Mouse (Mus musculus) stomach, postnatal 0 days (tissue): ENCODE measurements around the gene Gm20498. TPM values are rescaled to one million over a fixed set of nuclear protein-coding genes. Genes with fewer than 3 reads are reported as not detected.
"Not testable (repeated sequence)": the region's sequence is repeated elsewhere in the genome, so short reads cannot be mapped to it uniquely, and the experiment has no call there.

Experiments
- ATAC-seq: fragments of 200-750 bp; cut with Nextera tagmentation; 2 replicates; pipeline ENCODE4 v1.8.0; 2017; ENCODE audit not compliant: low FRiP score, low TSS enrichment
- DNase-seq: peaks from one replicate; pipeline ENCODE4 v3.0.0-alpha.2; 2016; ENCODE audit warnings: low spot score
- H3K27ac ChIP-seq: fragments of 300-500 bp; sonication (generic); replicated peaks from 2 replicates; pipeline ENCODE4 v1.5.1; 2014; ENCODE audit warnings: mild to moderate bottlenecking, control low read depth
- H3K27me3 ChIP-seq: fragments of 300-500 bp; sonication (generic); 2 replicates; pipeline ENCODE4 v1.6.1; 2014; ENCODE audit warnings: low read length; ENCODE audit not compliant: control insufficient read depth, insufficient read depth
- H3K36me3 ChIP-seq: fragments of 300-500 bp; sonication (generic); 2 replicates; pipeline ENCODE4 v1.6.1; 2014; ENCODE audit warnings: low read length, mixed read lengths; ENCODE audit not compliant: control insufficient read depth, insufficient read depth
- H3K4me1 ChIP-seq: fragments of 300-500 bp; sonication (generic); replicated peaks from 2 replicates; pipeline ENCODE4 v1.6.1; 2014; ENCODE audit warnings: antibody characterized with exemption; ENCODE audit not compliant: control insufficient read depth, insufficient read depth
- H3K4me2 ChIP-seq: fragments of 300-500 bp; sonication (generic); replicated peaks from 2 replicates; pipeline ENCODE4 v1.6.1; 2014; ENCODE audit warnings: low read depth, mild to moderate bottlenecking, control low read depth, moderate library complexity
- H3K4me3 ChIP-seq: fragments of 300-500 bp; sonication (generic); 2 replicates; pipeline ENCODE4 v1.5.1; 2014; ENCODE audit warnings: low read depth, low read length, control low read depth
- H3K9ac ChIP-seq: fragments of 300-500 bp; sonication (generic); 2 replicates; pipeline ENCODE4 v1.6.1; 2014; ENCODE audit warnings: mild to moderate bottlenecking, low read length, control low read depth, mixed read lengths
- H3K9me3 ChIP-seq: fragments of 300-500 bp; sonication (generic); 2 replicates; pipeline ENCODE4 v1.6.1; 2016; ENCODE audit warnings: low read length; ENCODE audit not compliant: control insufficient read depth
- CTCF ChIP-seq: IDR thresholded peaks from 2 replicates; pipeline ENCODE4 v1.5.1; 2016; ENCODE audit warnings: antibody characterized with exemption, low read depth, mild to moderate bottlenecking, moderate library complexity
- EP300 ChIP-seq: optimal IDR thresholded peaks from 2 replicates; pipeline ENCODE3; 2016; ENCODE audit warnings: antibody characterized with exemption
- WGBS: fragments of 180-500 bp; shearing (Covaris S2); extraction: QIAGEN DNeasy Blood & Tissue Kit; methylation state at CpG from one replicate; pipeline ENCODE4 v1.1.7; 2014; 5-methylcytosine and 5-hydroxymethylcytosine counted together
- polyA plus RNA-seq: library from polyadenylated mRNA; unstranded; fragments of >200 nt; fragmentation: Nextera tagmentation; extraction: Ambion mirVana; gene quantifications from 2 replicates; pipeline ENCODE4 v1.2.1, GENCODE M21; 2015

Gm20498 gene
- polyA plus RNA-seq, 1 experiment from 2014 or later = 18.9 TPM

- Histone ChIP-seq H3K27me3 (no peaks in the 10 kb centered on the region), H3K27ac (peak overlapping the region; percentile 96; the same call in 1 of the 2 replicates), H3K4me2 (peak overlapping the region; percentile 59), H3K9me3 (no peaks in the 10 kb centered on the region), H3K9ac (peak overlapping the region; percentile 78), H3K4me1 (no peaks in the 10 kb centered on the region), H3K4me3 (peak overlapping the region; percentile 69), H3K36me3 (no peaks in the 10 kb centered on the region)
- 2% methylated on average over 7 of the region's 7 CpGs for WGBS
- no peak for ATAC-seq
- TF ChIP-seq EP300 = no peak
- no peak for TF ChIP-seq CTCF
- no peak for DNase-seq
These were observed 48.5 kb downstream of the Gm20498 start for GRCm38 (mm10) chr12:81484212-81484611.

GRCm38 (mm10) chr12:81483656-81484055 lies 49.0 kb downstream of the Gm20498 start:
- peak overlapping the region; percentile 43 for H3K9ac ChIP-seq
- 39% methylated on average over 17 of the region's 17 CpGs for WGBS
- H3K4me3 ChIP-seq = peak overlapping the region; percentile 69
- H3K27me3 ChIP-seq = no peaks in the 10 kb centered on the region
- H3K27ac ChIP-seq = no peak overlapping the region
- no peaks in the 10 kb centered on the region for H3K36me3 ChIP-seq
- TF ChIP-seq CTCF (no peak), EP300 (no peak)
- H3K4me1 ChIP-seq = no peaks in the 10 kb centered on the region
- H3K9me3 ChIP-seq = no peaks in the 10 kb centered on the region
- ATAC-seq (no peak), DNase-seq (peak; percentile 36)
- peak overlapping the region; percentile 59 for H3K4me2 ChIP-seq

- DNase-seq, H3K9ac ChIP-seq, H3K27ac ChIP-seq, H3K4me2 ChIP-seq, ATAC-seq, H3K36me3 ChIP-seq, H3K4me3 ChIP-seq, H3K27me3 ChIP-seq, H3K9me3 ChIP-seq, H3K4me1 ChIP-seq: not testable (repeated sequence)
- 94% methylated on average over 7 of the region's 7 CpGs for WGBS
These were observed 73.7 kb downstream of the Gm20498 start for GRCm38 (mm10) chr12:81459051-81459450.

GRCm38 (mm10) chr12:81438985-81439384 lies 93.7 kb downstream of the Gm20498 start:
- WGBS = 89% methylated on average over 9 of the region's 9 CpGs
- ATAC-seq, DNase-seq, H3K4me2 ChIP-seq, H3K27ac ChIP-seq, H3K4me3 ChIP-seq, H3K27me3 ChIP-seq, H3K9ac ChIP-seq, H3K9me3 ChIP-seq, H3K36me3 ChIP-seq, H3K4me1 ChIP-seq: not testable (repeated sequence)

- WGBS = 56% methylated on average over 2 of the region's 2 CpGs
- not testable (repeated sequence) for H3K9me3 ChIP-seq, H3K27ac ChIP-seq, H3K4me3 ChIP-seq, H3K4me1 ChIP-seq, H3K36me3 ChIP-seq, DNase-seq, H3K9ac ChIP-seq, ATAC-seq, H3K27me3 ChIP-seq, H3K4me2 ChIP-seq
These were observed 97.9 kb downstream of the Gm20498 start for GRCm38 (mm10) chr12:81434778-81435177.

GRCm38 (mm10) chr12:81421846-81422245 lies 110.9 kb downstream of the Gm20498 start, which contains the start of gene Adam4:
TSS of gene Adam4 (minus strand) at chr12:81421946.
- Histone ChIP-seq H3K27me3 (no peaks in the 10 kb centered on the region), H3K9me3 (0 out of 2 replicates have a peak, but pooled peaks cover 2% of the 10 kb centered on the region), H3K27ac (no peak within 1 kb of the TSS), H3K9ac (no peak within 1 kb of the TSS), H3K4me2 (no peak within 1 kb of the TSS), H3K36me3 (no peaks in the 10 kb centered on the region), H3K4me1 (no peaks in the 10 kb centered on the region), H3K4me3 (no peak within 1 kb of the TSS)
- DNase-seq (no peak), ATAC-seq (no peak)
- no peak for TF ChIP-seq CTCF
- TF ChIP-seq EP300 = no peak
- 95% methylated on average over 1 of the region's 1 CpGs for WGBS
